In genomic region chr10:21678811-21679451, GRCm38 (mm10) we compare ENCODE assay signal across 10 mouse cellular contexts.
A peak's percentile ranks its signal among the peaks of the same experiment; 100 is the strongest.
DNase-seq lines count a peak whose midpoint lies in the region; ATAC-seq and TF ChIP-seq lines count a peak whose summit lies in the region.
"Had no signal": no experiment of that assay in that cellular context is flagged by ENCODE, and none has a peak within 500 bp of the region (broad histone marks: within the 10 kb centered on the region; RNA-seq: fewer than 3 reads in every experiment).

No protein-coding gene starts in this region.

- no peak overlapping the region for H3K9ac ChIP-seq in liver, adult 2 months (ENCODE audit: low read depth, low read length)
- no peak overlapping the region for H3K9ac ChIP-seq in liver, embryonic 12.5 days

- H3K4me2 ChIP-seq in liver, embryonic 12.5 days = no peak overlapping the region

- H3K79me2 ChIP-seq in liver, adult 2 months (ENCODE audit: control insufficient read depth, insufficient read depth, low read length) = no peaks in the 10 kb centered on the region

- H3K36me3 ChIP-seq in liver, adult 2 months (ENCODE audit: control insufficient read depth, insufficient read depth, low read length) = no peaks in the 10 kb centered on the region
- no peaks in the 10 kb centered on the region for H3K36me3 ChIP-seq in liver, embryonic 12.5 days
- H3K36me3 ChIP-seq in small intestine, adult 2 months (ENCODE audit: control insufficient read depth, insufficient read depth, low read length) = no peaks in the 10 kb centered on the region

- no peak overlapping the region for H3K27ac ChIP-seq in liver, adult 2 months (replicated peaks; ENCODE audit: insufficient read depth, low read depth, low read length)
- H3K27ac ChIP-seq in liver, embryonic 12.5 days = no peak overlapping the region
- H3K27ac ChIP-seq in small intestine, adult 2 months (ENCODE audit: insufficient read depth, low read depth, low read length) = 0 out of 2 replicates have a peak overlapping the region, but pooled peaks have one; percentile 21

- no peak for ATAC-seq in liver, embryonic 12.5 days
- peak; percentile 65 for ATAC-seq in granulocyte monocyte progenitor cell, adult 5-6 weeks (replicated peaks; ENCODE audit: poor library complexity, severe bottlenecking)
- ATAC-seq in inflammation-experienced regulatory T-cells, adult 6 months = no peak

- H3K27me3 ChIP-seq in liver, adult 2 months (ENCODE audit: control insufficient read depth, insufficient read depth, low read length) = no peaks in the 10 kb centered on the region
- no peaks in the 10 kb centered on the region for H3K27me3 ChIP-seq in liver, embryonic 12.5 days (replicated peaks)
- H3K27me3 ChIP-seq in small intestine, adult 2 months (ENCODE audit: control insufficient read depth, insufficient read depth, low read length) = no peaks in the 10 kb centered on the region

- WGBS in liver, adult 2 months = 55% methylated on average over 10 of the region's 10 CpGs
- 62% methylated on average over 10 of the region's 10 CpGs for WGBS in liver, embryonic 12.5 days (ENCODE audit: insufficient replicate concordance)
- 63% methylated on average over 10 of the region's 10 CpGs for WGBS in small intestine, adult 2 months

- H3K4me1 ChIP-seq in liver, adult 2 months (ENCODE audit: control insufficient read depth, insufficient read depth, low read length) = 0 out of 2 replicates have a peak, but pooled peaks cover 5% of the 10 kb centered on the region
- H3K4me1 ChIP-seq in liver, embryonic 12.5 days = no peaks in the 10 kb centered on the region
- peaks cover 2% of the 10 kb centered on the region; the same call in 1 of the 2 replicates for H3K4me1 ChIP-seq in small intestine, adult 2 months (ENCODE audit: control insufficient read depth, insufficient read depth, insufficient read length, low read length)

- H3K9me3 ChIP-seq in liver, embryonic 12.5 days (replicated peaks) = no peaks in the 10 kb centered on the region

- H3K4me3 ChIP-seq in liver, adult 2 months (ENCODE audit: insufficient read depth, low read depth, low read length) = no peak overlapping the region
- H3K4me3 ChIP-seq in liver, embryonic 12.5 days = no peak overlapping the region
- no peak overlapping the region for H3K4me3 ChIP-seq in small intestine, adult 2 months (ENCODE audit: low read depth, low read length)

- no peak for TF ChIP-seq POLR2A in liver, adult 2 months (IDR thresholded peaks at IDR 0.05; ENCODE audit: extremely low read depth, insufficient read depth, low read length)
- TF ChIP-seq POLR2A in small intestine, adult 2 months (IDR thresholded peaks at IDR 0.05; ENCODE audit: low read depth, low read length) = no peak

- peak; percentile 53 for DNase-seq in liver, adult 2 months (ENCODE audit: extremely low read depth, low read depth, low spot score)
- peak; percentile 65 for DNase-seq in kidney, adult 9 months
- DNase-seq in right cerebral cortex, postnatal 36 days (ENCODE audit: low spot score in 2 of 2) = no peak
- no peak for DNase-seq in frontal cortex, postnatal 25 days (ENCODE audit: low spot score in 2 of 2)
- DNase-seq: cerebellum, postnatal 36 days; right cerebral cortex, postnatal 25 days had no signal

- no peak for TF ChIP-seq CTCF in liver, adult 2 months (IDR thresholded peaks at IDR 0.05; ENCODE audit: low read depth, low read length)
- no peak for TF ChIP-seq CTCF in small intestine, adult 2 months (IDR thresholded peaks at IDR 0.05; ENCODE audit: extremely low read depth, insufficient read length, insufficient replicate concordance, low read depth, low read length)

Comparison
In these comparisons a context has a peak if more than half of its experiments do, and no peak if none do; other contexts are left out.
1. DNase-seq: peak in liver, adult 2 months (single experiment) and kidney, adult 9 months (single experiment); none in right cerebral cortex, postnatal 36 days (0 of 2) and frontal cortex, postnatal 25 days (0 of 2).